Mouse (Mus musculus) liver, embryonic 11.5 days (tissue): ENCODE measurements around the gene Tnnt3. TPM values are rescaled to one million over a fixed set of nuclear protein-coding genes. Genes with fewer than 3 reads are reported as not detected.

Experiments
- ATAC-seq: fragments of 200-750 bp; cut with Nextera tagmentation; replicated peaks from 2 replicates; pipeline ENCODE4 v1.8.0; 2017; ENCODE audit warnings: moderate number of reproducible peaks, mild to moderate bottlenecking, moderate TSS enrichment, moderate library complexity; ENCODE audit not compliant: low FRiP score
- DNase-seq: peaks from one replicate; pipeline ENCODE4 v3.0.0-alpha.2; 2017; ENCODE audit warnings: low spot score
- H3K27ac ChIP-seq: fragments of 300-500 bp; sonication (generic); 2 replicates; pipeline ENCODE4 v1.5.1; 2014; ENCODE audit warnings: mild to moderate bottlenecking, low read depth, low read length, control low read depth
- H3K27me3 ChIP-seq: fragments of 300-500 bp; sonication (generic); replicated peaks from 2 replicates; pipeline ENCODE4 v1.6.1; 2014; ENCODE audit warnings: low read length, mixed read lengths; ENCODE audit not compliant: control insufficient read depth, insufficient read depth
- H3K36me3 ChIP-seq: fragments of 300-500 bp; sonication (generic); 2 replicates; pipeline ENCODE4 v1.6.1; 2014; ENCODE audit warnings: mild to moderate bottlenecking, low read length, moderate library complexity, mixed read lengths; ENCODE audit not compliant: control insufficient read depth, insufficient read depth
- H3K4me1 ChIP-seq: fragments of 300-500 bp; sonication (generic); replicated peaks from 2 replicates; pipeline ENCODE4 v1.6.1; 2014; ENCODE audit warnings: low read length, mixed read lengths; ENCODE audit not compliant: control insufficient read depth, insufficient read depth
- H3K4me2 ChIP-seq: fragments of 300-500 bp; sonication (generic); 2 replicates; pipeline ENCODE4 v1.6.1; 2014; ENCODE audit warnings: mild to moderate bottlenecking, control low read depth, moderate library complexity
- H3K4me3 ChIP-seq: fragments of 300-500 bp; sonication (generic); 2 replicates; pipeline ENCODE4 v1.5.1; 2014; ENCODE audit warnings: low read depth, low read length, control low read depth
- H3K9ac ChIP-seq: fragments of 300-500 bp; sonication (generic); 2 replicates; pipeline ENCODE4 v1.6.1; 2014; ENCODE audit warnings: low read depth, low read length, control low read depth
- H3K9me3 ChIP-seq: fragments of 300-500 bp; sonication (generic); 2 replicates; pipeline ENCODE4 v1.6.1; 2016; ENCODE audit warnings: low read length, inconsistent platforms, mixed read lengths; ENCODE audit not compliant: control insufficient read depth
- WGBS: fragments of 180-500 bp; shearing (Covaris S2); extraction: QIAGEN DNeasy Blood & Tissue Kit; methylation state at CpG from one replicate; pipeline ENCODE4 v1.1.7; 2014; 5-methylcytosine and 5-hydroxymethylcytosine counted together
- polyA plus RNA-seq: library from polyadenylated mRNA; unstranded; fragments of >200 nt; fragmentation: Nextera tagmentation; extraction: Ambion mirVana; gene quantifications from 2 replicates; pipeline ENCODE4 v1.2.1, GENCODE M21; 2014

Gene Tnnt3
- polyA plus RNA-seq, 1 experiment from 2014 or later, result 2.4 TPM

- DNase-seq, result no peak
- ATAC-seq, result no peak
- Histone ChIP-seq H3K4me2 (no peak overlapping the region), H3K9ac (no peak overlapping the region), H3K27me3 (no peaks in the 10 kb centered on the region), H3K9me3 (no peaks in the 10 kb centered on the region), H3K4me1 (peaks cover 12% of the 10 kb centered on the region), H3K4me3 (no peak overlapping the region), H3K36me3 (no peaks in the 10 kb centered on the region), H3K27ac (no peak overlapping the region)
- 29% methylated on average over 2 of the region's 2 CpGs for WGBS
Measured at GRCm38 (mm10) chr7:142505942-142506341, 7.3 kb downstream of the Tnnt3 start.

- Histone ChIP-seq H3K36me3 (no peaks in the 10 kb centered on the region), H3K4me2 (no peak overlapping the region), H3K27ac (no peak overlapping the region), H3K9ac (no peak overlapping the region), H3K27me3 (no peaks in the 10 kb centered on the region), H3K9me3 (no peaks in the 10 kb centered on the region), H3K4me1 (peaks cover 12% of the 10 kb centered on the region), H3K4me3 (no peak overlapping the region)
- WGBS, result 52% methylated on average over 4 of the region's 4 CpGs
- DNase-seq, result no peak
- no peak; the same call in 1 of the 2 replicates for ATAC-seq
Measured at GRCm38 (mm10) chr7:142506501-142506900, 7.9 kb downstream of the Tnnt3 start.

GRCm38 (mm10) chr7:142507453-142507852, 8.8 kb downstream of the Tnnt3 start:
- WGBS, result 85% methylated on average over 9 of the region's 9 CpGs
- H3K9me3 ChIP-seq, result no peaks in the 10 kb centered on the region
- H3K9ac ChIP-seq, result no peak overlapping the region
- H3K4me1 ChIP-seq, result peaks cover 12% of the 10 kb centered on the region
- ATAC-seq (no peak), DNase-seq (no peak)
- no peak overlapping the region for H3K27ac ChIP-seq
- no peak overlapping the region for H3K4me2 ChIP-seq
- H3K36me3 ChIP-seq, result no peaks in the 10 kb centered on the region
- no peaks in the 10 kb centered on the region for H3K27me3 ChIP-seq
- no peak overlapping the region for H3K4me3 ChIP-seq

GRCm38 (mm10) chr7:142509518-142509917, 10.9 kb downstream of the Tnnt3 start:
- WGBS, result 44% methylated on average over 14 of the region's 14 CpGs
- Histone ChIP-seq H3K4me3 (no peak overlapping the region), H3K4me1 (peaks cover 12% of the 10 kb centered on the region), H3K4me2 (no peak overlapping the region), H3K27ac (peak overlapping the region; percentile 22; the same call in 1 of the 2 replicates), H3K9ac (no peak overlapping the region), H3K36me3 (no peaks in the 10 kb centered on the region), H3K9me3 (no peaks in the 10 kb centered on the region), H3K27me3 (no peaks in the 10 kb centered on the region)
- ATAC-seq (no peak), DNase-seq (no peak)

- Histone ChIP-seq H3K9me3 (no peaks in the 10 kb centered on the region), H3K9ac (no peak overlapping the region), H3K27me3 (no peaks in the 10 kb centered on the region), H3K36me3 (no peaks in the 10 kb centered on the region), H3K27ac (peak overlapping the region; percentile 57), H3K4me2 (no peak overlapping the region), H3K4me3 (no peak overlapping the region), H3K4me1 (peaks cover 12% of the 10 kb centered on the region)
- no peak for ATAC-seq
- WGBS, result 40% methylated on average over 12 of the region's 12 CpGs
- no peak for DNase-seq
Measured at GRCm38 (mm10) chr7:142510021-142510777, 11.6 kb downstream of the Tnnt3 start.

GRCm38 (mm10) chr7:142514048-142514447, 15.4 kb downstream of the Tnnt3 start:
- H3K27ac ChIP-seq, result no peak overlapping the region
- no peak overlapping the region for H3K4me2 ChIP-seq
- no peak overlapping the region for H3K9ac ChIP-seq
- ATAC-seq (no peak), DNase-seq (no peak)
- 74% methylated on average over 4 of the region's 4 CpGs for WGBS
- H3K9me3 ChIP-seq, result no peaks in the 10 kb centered on the region
- peaks cover 9% of the 10 kb centered on the region; the same call in 1 of the 2 replicates for H3K4me1 ChIP-seq
- no peak overlapping the region for H3K4me3 ChIP-seq
- H3K36me3 ChIP-seq, result no peaks in the 10 kb centered on the region
- H3K27me3 ChIP-seq, result no peaks in the 10 kb centered on the region

- Histone ChIP-seq H3K4me1 (peaks cover 6% of the 10 kb centered on the region; the same call in 1 of the 2 replicates), H3K4me3 (no peak overlapping the region), H3K27me3 (no peaks in the 10 kb centered on the region), H3K27ac (peak overlapping the region; percentile 70; the same call in 1 of the 2 replicates), H3K9me3 (no peaks in the 10 kb centered on the region), H3K4me2 (no peak overlapping the region), H3K36me3 (no peaks in the 10 kb centered on the region), H3K9ac (no peak overlapping the region)
- no peak for DNase-seq
- ATAC-seq, result no peak
- whole genome bisulfite sequencing, result 53% methylated on average over 21 of the region's 21 CpGs
Measured at GRCm38 (mm10) chr7:142516221-142516978, 17.8 kb downstream of the Tnnt3 start.

- H3K4me3 ChIP-seq, result no peak overlapping the region
- DNase-seq (no peak), ATAC-seq (no peak)
- H3K36me3 ChIP-seq, result no peaks in the 10 kb centered on the region
- peaks cover 12% of the 10 kb centered on the region for H3K4me1 ChIP-seq
- no peaks in the 10 kb centered on the region for H3K27me3 ChIP-seq
- H3K9ac ChIP-seq, result no peak overlapping the region
- no peak overlapping the region for H3K4me2 ChIP-seq
- WGBS, result 28% methylated on average over 3 of the region's 3 CpGs
- H3K9me3 ChIP-seq, result no peaks in the 10 kb centered on the region
- H3K27ac ChIP-seq, result no peak overlapping the region
Measured at GRCm38 (mm10) chr7:142517531-142517930, 18.9 kb downstream of the Tnnt3 start.
